Mouse (Mus musculus) myocyte (in vitro differentiated cells): ENCODE results near the gene Ccnt1. TPM values are rescaled to one million over a fixed set of nuclear protein-coding genes. Genes with fewer than 3 reads are reported as not detected.
"Not testable (repeated sequence)": the region's sequence is repeated elsewhere in the genome, so short reads cannot be mapped to it uniquely, and the experiment has no call there.

ENCODE experiments used
- H3K27me3 ChIP-seq: one replicate; pipeline ENCODE4 v1.6.1; 2011; ENCODE audit not compliant: control insufficient read depth, insufficient read depth, insufficient read length
- H3K36me3 ChIP-seq: one replicate; pipeline ENCODE4 v1.6.1; 2011; ENCODE audit not compliant: control insufficient read depth, insufficient read depth
- H3K4me2 ChIP-seq: one replicate; pipeline ENCODE4 v1.6.1; 2011; ENCODE audit warnings: low read depth, control low read depth
- H3K4me3 ChIP-seq: one replicate; pipeline ENCODE4 v1.5.1; 2011; ENCODE audit warnings: mild to moderate bottlenecking, control low read depth, moderate library complexity
- H3K79me2 ChIP-seq: one replicate; pipeline ENCODE4 v1.6.1; 2011; ENCODE audit not compliant: control insufficient read depth, insufficient read depth
- H3ac ChIP-seq: one replicate; pipeline ENCODE4 v1.6.1; 2011; ENCODE audit not compliant: control insufficient read depth, insufficient read length
- CEBPB ChIP-seq: IDR thresholded peaks from 2 replicates; pipeline ENCODE4 v1.6.1; 2011; ENCODE audit warnings: mild to moderate bottlenecking, moderate library complexity; ENCODE audit not compliant: poor library complexity, insufficient read depth, severe bottlenecking
- E2F4 ChIP-seq: IDR thresholded peaks from one replicate; pipeline ENCODE4 v1.6.1; 2011; ENCODE audit warnings: mild to moderate bottlenecking, control low read depth, moderate library complexity; ENCODE audit not compliant: insufficient read depth
- MAX ChIP-seq: IDR thresholded peaks from one replicate; pipeline ENCODE4 v1.6.1; 2011; ENCODE audit warnings: low read depth, mild to moderate bottlenecking, control low read depth
- MYOD1 ChIP-seq, 3 experiments: IDR thresholded peaks; one replicate each; pipeline ENCODE4 v1.6.1; 2011; ENCODE audit warnings: control low read depth in 2 of 3, low read depth in 2 of 3, mild to moderate bottlenecking in 2 of 3, moderate library complexity in 1 of 3; ENCODE audit not compliant: insufficient read length in 2 of 3, control insufficient read depth in 1 of 3
- MYOG ChIP-seq, 3 experiments: IDR thresholded peaks; one replicate each; pipeline ENCODE4 v1.6.1; 2011; ENCODE audit warnings: control low read depth in 2 of 3, low read depth in 2 of 3, mild to moderate bottlenecking in 2 of 3; ENCODE audit not compliant: insufficient read length in 2 of 3, control insufficient read depth in 1 of 3, insufficient read depth in 1 of 3
- POLR2A ChIP-seq: IDR thresholded peaks from one replicate; pipeline ENCODE4 v1.6.1; 2011; ENCODE audit warnings: low read depth, mild to moderate bottlenecking, control low read depth, moderate library complexity; ENCODE audit not compliant: insufficient read length
- POLR2AphosphoS2 ChIP-seq: IDR thresholded peaks from one replicate; pipeline ENCODE4 v1.6.1; 2011; ENCODE audit warnings: low read depth, control low read depth; ENCODE audit not compliant: insufficient read length
- REST ChIP-seq: IDR thresholded peaks from one replicate; pipeline ENCODE4 v1.6.1; 2011; ENCODE audit warnings: mild to moderate bottlenecking, control low read depth, moderate library complexity; ENCODE audit not compliant: insufficient read depth, insufficient read length
- SRF ChIP-seq: IDR thresholded peaks from one replicate; pipeline ENCODE4 v1.6.1; 2011; ENCODE audit warnings: low read depth; ENCODE audit not compliant: control insufficient read depth, insufficient read length
- TCF12 ChIP-seq: IDR thresholded peaks from one replicate; pipeline ENCODE4 v1.6.1; 2011; ENCODE audit warnings: mild to moderate bottlenecking, control low read depth; ENCODE audit not compliant: poor library complexity, insufficient read depth, severe bottlenecking
- TCF3 ChIP-seq: IDR thresholded peaks from one replicate; pipeline ENCODE4 v1.6.1; 2011; ENCODE audit warnings: low read depth, control low read depth; ENCODE audit not compliant: insufficient read length
- USF1 ChIP-seq: IDR thresholded peaks from one replicate; pipeline ENCODE4 v1.6.1; 2011; ENCODE audit warnings: low read depth, mild to moderate bottlenecking, control low read depth, moderate library complexity
- polyA plus RNA-seq: library from polyadenylated mRNA; unstranded; fragments of >200 nt; fragmentation: generic; extraction: Trizol; gene quantifications from one replicate; pipeline ENCODE4 v1.2.1, GENCODE M21; 2012; ENCODE audit warnings: missing spikeins

The Ccnt1 gene
- polyA plus RNA-seq, 1 experiment, result 12.6 TPM

DNA sequence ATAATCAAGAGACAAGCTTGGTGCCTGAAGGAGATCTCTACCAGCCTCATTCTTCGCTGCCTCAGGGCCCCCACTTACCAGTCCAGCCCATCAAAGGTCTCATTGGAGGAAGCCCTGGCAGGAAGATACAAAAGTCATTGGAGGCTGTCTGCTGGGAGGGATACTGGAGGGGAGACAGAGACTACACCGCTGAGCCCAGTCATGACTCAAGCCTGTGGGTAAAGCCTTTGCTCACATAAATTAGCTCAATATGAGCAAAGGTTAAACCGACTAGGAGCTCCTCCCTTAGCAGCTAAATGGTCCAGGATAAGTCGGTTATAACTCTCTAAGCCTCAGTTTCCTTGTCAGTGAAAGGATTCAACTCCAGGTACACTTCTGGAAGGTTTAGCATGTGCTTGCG lies 24.3 kb upstream of the Ccnt1 start:
- Histone ChIP-seq H3K27me3 (no peaks in the 10 kb centered on the region), H3K36me3 (peaks cover 15% of the 10 kb centered on the region), H3K79me2 (no peaks in the 10 kb centered on the region), H3ac (no peak overlapping the region), H3K4me2 (peak overlapping the region; percentile 47), H3K4me3 (no peak overlapping the region)
- TF ChIP-seq E2F4, result no peak
- TF ChIP-seq MYOG (IDR thresholded peaks at IDR 0.05; ENCODE audit: control insufficient read depth in 1 of 3, insufficient read depth in 1 of 3, insufficient read length in 2 of 3, low read depth in 2 of 3), result no peak
- TF ChIP-seq MAX, result no peak
- no peak for TF ChIP-seq REST
- no peak for TF ChIP-seq USF1
- no peak for TF ChIP-seq POLR2A
- TF ChIP-seq CEBPB, result no peak
- TF ChIP-seq TCF3, result no peak
- no peak for TF ChIP-seq MYOD1 (IDR thresholded peaks at IDR 0.05; ENCODE audit: control insufficient read depth in 1 of 3, insufficient read length in 2 of 3, low read depth in 2 of 3)
- TF ChIP-seq POLR2AphosphoS2, result no peak
- TF ChIP-seq TCF12, result no peak
- no peak for TF ChIP-seq SRF

DNA sequence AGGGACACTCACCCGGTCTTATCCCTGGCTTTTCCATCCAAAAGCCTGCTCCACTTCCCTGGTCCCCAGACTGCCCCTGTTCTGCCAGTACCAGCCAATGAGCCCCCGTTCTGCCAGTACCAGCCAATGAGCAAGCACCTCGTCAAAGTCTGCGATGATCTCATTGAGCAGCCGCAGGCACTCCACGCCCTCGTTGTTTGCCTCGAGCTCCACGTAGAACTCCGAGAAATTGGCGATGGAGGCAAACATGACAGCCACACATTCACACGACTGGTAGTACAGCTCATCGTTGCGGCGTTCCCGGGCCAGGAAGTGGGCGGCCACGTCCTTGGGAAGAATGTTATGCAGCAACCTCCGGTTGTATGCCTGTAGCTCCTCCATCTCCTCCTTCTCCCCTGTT lies 23.5 kb upstream of the Ccnt1 start:
- Histone ChIP-seq H3ac (no peak overlapping the region), H3K4me2 (peak overlapping the region; percentile 47), H3K36me3 (peaks cover 15% of the 10 kb centered on the region), H3K27me3 (no peaks in the 10 kb centered on the region), H3K4me3 (no peak overlapping the region), H3K79me2 (no peaks in the 10 kb centered on the region)
- no peak for TF ChIP-seq USF1
- TF ChIP-seq REST, result no peak
- TF ChIP-seq MAX, result no peak
- TF ChIP-seq MYOG (IDR thresholded peaks at IDR 0.05; ENCODE audit: control insufficient read depth in 1 of 3, insufficient read depth in 1 of 3, insufficient read length in 2 of 3, low read depth in 2 of 3), result no peak
- no peak for TF ChIP-seq E2F4
- TF ChIP-seq TCF3, result no peak
- no peak for TF ChIP-seq POLR2AphosphoS2
- TF ChIP-seq TCF12, result no peak

DNA sequence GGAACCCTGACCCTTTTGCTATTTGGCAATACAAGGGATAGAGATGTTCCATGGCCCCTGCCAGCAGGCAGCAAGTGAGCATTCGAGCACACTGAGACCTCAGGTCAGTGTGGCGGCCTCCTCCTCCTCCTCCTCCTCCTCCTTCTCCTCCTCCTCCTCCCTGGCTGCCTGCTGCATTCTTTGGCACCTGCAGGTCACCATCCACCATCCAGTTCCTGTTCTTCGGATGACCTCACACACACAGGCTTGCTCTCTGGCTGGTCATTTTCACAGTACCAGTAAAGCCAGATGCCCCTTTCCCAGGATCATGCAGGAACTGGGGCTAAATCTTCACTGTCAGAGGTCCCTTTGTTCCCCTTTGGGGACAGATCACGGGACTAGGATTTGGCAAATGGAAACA lies 20.7 kb upstream of the Ccnt1 start:
- Histone ChIP-seq H3K4me2 (no peak overlapping the region), H3ac (no peak overlapping the region), H3K4me3 (no peak overlapping the region), H3K36me3 (peaks cover 7% of the 10 kb centered on the region), H3K79me2 (no peaks in the 10 kb centered on the region), H3K27me3 (no peaks in the 10 kb centered on the region)
- TF ChIP-seq POLR2AphosphoS2, result no peak
- no peak for TF ChIP-seq MYOG (IDR thresholded peaks at IDR 0.05; ENCODE audit: control insufficient read depth in 1 of 3, insufficient read depth in 1 of 3, insufficient read length in 2 of 3, low read depth in 2 of 3)
- no peak for TF ChIP-seq CEBPB
- no peak for TF ChIP-seq TCF3
- TF ChIP-seq MYOD1 (IDR thresholded peaks at IDR 0.05; ENCODE audit: control insufficient read depth in 1 of 3, insufficient read length in 2 of 3, low read depth in 2 of 3), result no peak
- TF ChIP-seq TCF12, result no peak

DNA sequence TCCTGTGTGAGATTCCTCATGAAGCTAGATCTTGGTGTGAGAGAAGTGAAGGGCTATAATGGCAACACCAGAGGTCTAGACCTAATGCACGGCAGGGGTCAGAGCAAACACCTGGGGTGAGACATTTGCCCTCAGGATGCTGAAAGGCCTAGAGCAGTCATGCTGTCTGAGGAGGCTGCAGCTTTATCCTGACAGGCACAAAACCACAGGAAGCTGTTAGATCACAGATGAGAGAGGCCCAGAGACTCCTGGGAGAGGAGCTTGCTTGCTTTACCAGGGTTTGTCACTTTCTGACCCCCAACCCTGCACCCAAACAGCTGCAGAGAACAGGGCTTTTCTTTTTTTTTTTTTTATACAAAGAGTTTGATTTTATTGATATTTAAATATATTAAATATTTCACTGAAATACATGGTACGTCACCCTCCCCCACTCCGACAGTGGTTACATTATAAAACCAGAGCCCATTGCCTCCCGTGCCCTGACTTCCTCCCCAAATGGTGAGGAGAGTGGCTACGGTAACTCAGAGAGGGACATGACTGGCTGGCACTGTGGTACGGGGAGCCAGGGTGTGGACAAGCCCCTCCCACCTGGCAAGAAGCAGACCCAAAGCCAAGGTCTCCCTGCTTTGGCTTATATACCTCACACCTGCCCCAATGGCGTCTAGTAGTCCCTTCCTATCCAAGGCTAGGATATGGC lies 19.1 kb upstream of the Ccnt1 start:
- H3K4me3 ChIP-seq, result no peak overlapping the region
- no peak overlapping the region for H3ac ChIP-seq
- no peaks in the 10 kb centered on the region for H3K79me2 ChIP-seq
- TF ChIP-seq CEBPB (no peak), MAX (no peak), MYOD1 (IDR thresholded peaks at IDR 0.05; ENCODE audit: control insufficient read depth in 1 of 3, insufficient read length in 2 of 3, low read depth in 2 of 3) (no peak), POLR2AphosphoS2 (no peak), MYOG (IDR thresholded peaks at IDR 0.05; ENCODE audit: control insufficient read depth in 1 of 3, insufficient read depth in 1 of 3, insufficient read length in 2 of 3, low read depth in 2 of 3) (no peak), USF1 (no peak), SRF (no peak), E2F4 (no peak), TCF3 (no peak), POLR2A (no peak), REST (no peak), TCF12 (no peak)
- no peaks in the 10 kb centered on the region for H3K27me3 ChIP-seq
- no peak overlapping the region for H3K4me2 ChIP-seq
- peaks cover 7% of the 10 kb centered on the region for H3K36me3 ChIP-seq

DNA sequence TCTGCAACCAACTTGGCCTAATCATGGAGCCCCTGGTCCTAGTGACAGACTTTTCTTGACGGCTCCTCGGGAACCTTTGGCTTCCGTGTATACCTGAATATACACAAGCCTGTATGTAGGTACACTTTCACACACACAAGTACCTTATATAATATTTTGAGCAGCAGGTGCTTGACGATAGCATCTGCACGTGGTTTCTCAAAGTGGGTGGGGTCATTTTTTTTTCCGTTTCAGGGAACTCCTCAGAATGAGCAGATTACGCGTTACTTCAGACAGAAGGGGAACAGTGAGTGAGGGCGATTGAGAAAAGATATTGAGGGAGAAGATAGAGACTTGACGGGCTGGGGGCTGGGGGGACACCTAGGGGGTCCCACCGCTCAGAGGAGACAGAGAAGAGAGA lies 17.0 kb upstream of the Ccnt1 start:
- Histone ChIP-seq H3K79me2 (no peaks in the 10 kb centered on the region), H3K27me3 (no peaks in the 10 kb centered on the region), H3K4me2 (no peak overlapping the region), H3K4me3 (no peak overlapping the region), H3K36me3 (no peaks in the 10 kb centered on the region), H3ac (no peak overlapping the region)
- TF ChIP-seq TCF3, result no peak

DNA sequence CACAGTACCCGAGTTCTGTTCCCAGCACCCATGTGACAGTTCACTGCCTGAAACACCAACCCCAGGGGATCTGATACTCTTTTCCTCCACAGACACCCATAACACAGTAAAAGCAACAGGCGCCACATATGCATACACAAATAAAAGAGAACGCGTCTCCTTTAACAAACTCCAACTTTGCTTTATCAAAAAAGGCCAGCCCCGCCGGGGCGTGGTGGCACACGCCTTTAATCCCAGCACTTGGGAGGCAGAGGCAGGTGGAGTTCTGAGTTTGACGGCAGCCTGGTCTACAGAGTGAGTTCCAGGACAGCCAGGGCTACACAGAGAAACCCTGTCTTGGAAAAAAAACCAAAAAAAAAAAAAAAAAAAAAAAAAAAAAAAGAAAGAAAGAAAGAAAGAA lies 15.4 kb upstream of the Ccnt1 start:
- H3K36me3 ChIP-seq, H3K4me3 ChIP-seq, H3K79me2 ChIP-seq, H3ac ChIP-seq, H3K27me3 ChIP-seq, H3K4me2 ChIP-seq: not testable (repeated sequence)
